Mouse (Mus musculus): ENCODE results near the gene Ube2u. TPM values are rescaled to one million over a fixed set of nuclear protein-coding genes. Genes with fewer than 3 reads are reported as not detected.

Ube2u gene
- polyA plus RNA-seq, 2 experiments, result 0.09 TPM; not detected in 1

GRCm38 (mm10) chr4:100503337-100503736 lies 24.7 kb downstream of the Ube2u start:
- Histone ChIP-seq H3K9me3 (ENCODE audit: control insufficient read depth, low read length) (no peaks in the 10 kb centered on the region), H3K4me2 (ENCODE audit: low read depth) (no peak overlapping the region), H3K9ac (replicated peaks) (no peak overlapping the region), H3K36me3 (replicated peaks; ENCODE audit: control insufficient read depth, insufficient read depth, low read depth) (no peaks in the 10 kb centered on the region), H3K27ac (no peak overlapping the region), H3K4me1 (replicated peaks; ENCODE audit: control insufficient read depth in 2 of 2, insufficient read depth in 2 of 2, low read length in 1 of 2) (no peaks in the 10 kb centered on the region), H3K4me3 (ENCODE audit: insufficient read depth in 1 of 2, low read depth in 2 of 2, low read length in 2 of 2) (no peak overlapping the region), H3K27me3 (ENCODE audit: control insufficient read depth, insufficient read depth, low read length) (no peaks in the 10 kb centered on the region)
- TF ChIP-seq CTCF (IDR thresholded peaks at IDR 0.05; ENCODE audit: low read depth) (no peak), EP300 (IDR thresholded peaks at IDR 0.05; ENCODE audit: low read depth) (no peak)
- DNase-seq (ENCODE audit: low read depth in 3 of 3, low spot score in 3 of 3) (no peak), ATAC-seq (ENCODE audit: insufficient read depth) (no peak)
- WGBS (ENCODE audit: insufficient replicate concordance), result 22% methylated on average over 2 of the region's 2 CpGs

GRCm38 (mm10) chr4:100517646-100518045 lies 39.0 kb downstream of the Ube2u start:
- H3K4me1 ChIP-seq (replicated peaks; ENCODE audit: control insufficient read depth in 2 of 2, insufficient read depth in 2 of 2, low read length in 1 of 2), result no peaks in the 10 kb centered on the region
- DNase-seq (ENCODE audit: low read depth in 3 of 3, low spot score in 3 of 3) (no peak), ATAC-seq (ENCODE audit: insufficient read depth) (no peak)
- no peaks in the 10 kb centered on the region for H3K27me3 ChIP-seq (ENCODE audit: control insufficient read depth, insufficient read depth, low read length)
- no peaks in the 10 kb centered on the region for H3K36me3 ChIP-seq (replicated peaks; ENCODE audit: control insufficient read depth, insufficient read depth, low read depth)
- H3K9me3 ChIP-seq (ENCODE audit: control insufficient read depth, low read length), result no peaks in the 10 kb centered on the region
- 60% methylated on average over 2 of the region's 2 CpGs for WGBS (ENCODE audit: insufficient replicate concordance)
- H3K27ac ChIP-seq, result no peak overlapping the region
- TF ChIP-seq CTCF (IDR thresholded peaks at IDR 0.05; ENCODE audit: low read depth) (no peak), EP300 (IDR thresholded peaks at IDR 0.05; ENCODE audit: low read depth) (no peak)
- no peak overlapping the region for H3K4me2 ChIP-seq (ENCODE audit: low read depth)
- H3K4me3 ChIP-seq (ENCODE audit: insufficient read depth in 1 of 2, low read depth in 2 of 2, low read length in 2 of 2), result no peak overlapping the region
- no peak overlapping the region for H3K9ac ChIP-seq (replicated peaks)

- no peaks in the 10 kb centered on the region for H3K4me1 ChIP-seq (replicated peaks; ENCODE audit: control insufficient read depth in 2 of 2, insufficient read depth in 2 of 2, low read length in 1 of 2)
- no peak overlapping the region for H3K4me2 ChIP-seq (ENCODE audit: low read depth)
- H3K9ac ChIP-seq (replicated peaks), result no peak overlapping the region
- 30% methylated on average over 6 of the region's 6 CpGs for WGBS (ENCODE audit: insufficient replicate concordance)
- ATAC-seq (ENCODE audit: insufficient read depth), result no peak
- DNase-seq (ENCODE audit: low read depth in 3 of 3, low spot score in 3 of 3), result no peak
- no peaks in the 10 kb centered on the region for H3K27me3 ChIP-seq (ENCODE audit: control insufficient read depth, insufficient read depth, low read length)
- no peak overlapping the region for H3K4me3 ChIP-seq (ENCODE audit: insufficient read depth in 1 of 2, low read depth in 2 of 2, low read length in 2 of 2)
- no peak overlapping the region for H3K27ac ChIP-seq
- no peaks in the 10 kb centered on the region for H3K9me3 ChIP-seq (ENCODE audit: control insufficient read depth, low read length)
- H3K36me3 ChIP-seq (replicated peaks; ENCODE audit: control insufficient read depth, insufficient read depth, low read depth), result no peaks in the 10 kb centered on the region
- no peak for TF ChIP-seq EP300 (IDR thresholded peaks at IDR 0.05; ENCODE audit: low read depth)
- no peak for TF ChIP-seq CTCF (IDR thresholded peaks at IDR 0.05; ENCODE audit: low read depth)
These were observed 43.9 kb downstream of the Ube2u start for GRCm38 (mm10) chr4:100522534-100522933.

GRCm38 (mm10) chr4:100524741-100525140 lies 46.1 kb downstream of the Ube2u start:
- WGBS (ENCODE audit: insufficient replicate concordance), result 41% methylated on average over 4 of the region's 4 CpGs
- Histone ChIP-seq H3K4me3 (ENCODE audit: insufficient read depth in 1 of 2, low read depth in 2 of 2, low read length in 2 of 2) (no peak overlapping the region), H3K9me3 (ENCODE audit: control insufficient read depth, low read length) (no peaks in the 10 kb centered on the region), H3K4me1 (replicated peaks; ENCODE audit: control insufficient read depth in 2 of 2, insufficient read depth in 2 of 2, low read length in 1 of 2) (no peaks in the 10 kb centered on the region), H3K36me3 (replicated peaks; ENCODE audit: control insufficient read depth, insufficient read depth, low read depth) (no peaks in the 10 kb centered on the region), H3K4me2 (ENCODE audit: low read depth) (no peak overlapping the region), H3K27ac (no peak overlapping the region), H3K27me3 (ENCODE audit: control insufficient read depth, insufficient read depth, low read length) (no peaks in the 10 kb centered on the region), H3K9ac (replicated peaks) (no peak overlapping the region)
- no peak for ATAC-seq (ENCODE audit: insufficient read depth)
- no peak for TF ChIP-seq CTCF (IDR thresholded peaks at IDR 0.05; ENCODE audit: low read depth)
- TF ChIP-seq EP300 (IDR thresholded peaks at IDR 0.05; ENCODE audit: low read depth), result no peak
- no peak for DNase-seq (ENCODE audit: low read depth in 3 of 3, low spot score in 3 of 3)

- TF ChIP-seq EP300 (IDR thresholded peaks at IDR 0.05; ENCODE audit: low read depth) (no peak), CTCF (IDR thresholded peaks at IDR 0.05; ENCODE audit: low read depth) (no peak)
- no peak for DNase-seq (ENCODE audit: low read depth in 3 of 3, low spot score in 3 of 3)
These were observed 47.6 kb downstream of the Ube2u start for GRCm38 (mm10) chr4:100526296-100526695.

More at GRCm38 (mm10) chr4:100526296-100526695, 47.6 kb downstream of the Ube2u start:
- no peaks in the 10 kb centered on the region for H3K4me1 ChIP-seq (replicated peaks; ENCODE audit: control insufficient read depth in 2 of 2, insufficient read depth in 2 of 2, low read length in 1 of 2)
- 53% methylated on average over 6 of the region's 6 CpGs for WGBS (ENCODE audit: insufficient replicate concordance)
- no peak overlapping the region for H3K9ac ChIP-seq (replicated peaks)
- no peaks in the 10 kb centered on the region for H3K27me3 ChIP-seq (ENCODE audit: control insufficient read depth, insufficient read depth, low read length)
- H3K27ac ChIP-seq, result no peak overlapping the region
- no peak overlapping the region for H3K4me3 ChIP-seq (ENCODE audit: insufficient read depth in 1 of 2, low read depth in 2 of 2, low read length in 2 of 2)
- no peak overlapping the region for H3K4me2 ChIP-seq (ENCODE audit: low read depth)
- ATAC-seq (ENCODE audit: insufficient read depth), result no peak
- no peaks in the 10 kb centered on the region for H3K9me3 ChIP-seq (ENCODE audit: control insufficient read depth, low read length)
- no peaks in the 10 kb centered on the region for H3K36me3 ChIP-seq (replicated peaks; ENCODE audit: control insufficient read depth, insufficient read depth, low read depth)

All from liver, embryonic 14.5 days (tissue).